Mouse (Mus musculus) thymus, postnatal 36 days (tissue): ENCODE measurements around the gene Klhl30.

Experiments used
- DNase-seq, 2 experiments: peaks; one replicate each; pipeline ENCODE4 v3.0.0; 2022; ENCODE audit warnings: mixed read lengths in 2 of 2

Klhl30 gene

DNA sequence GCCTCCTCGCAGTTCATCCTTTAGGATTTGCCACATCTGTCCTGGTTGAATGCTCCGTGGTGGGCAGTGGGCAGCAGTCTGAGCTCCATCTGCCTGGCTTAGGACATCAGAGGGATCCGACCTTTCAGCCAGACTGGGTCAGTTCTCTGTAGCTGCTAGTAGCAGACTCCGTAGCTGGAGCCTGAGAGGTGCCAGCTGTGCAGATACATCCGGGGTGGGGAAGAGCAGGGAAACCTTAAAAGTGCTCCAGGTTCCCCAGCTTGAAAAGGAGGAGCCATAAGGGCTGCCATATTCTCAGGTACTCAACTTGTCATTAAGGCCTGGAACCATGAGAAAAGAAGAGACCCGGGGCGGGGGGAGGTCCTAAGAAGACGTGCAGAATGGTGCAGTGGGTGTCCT is 15.0 kb downstream of the Klhl30 start:
- no peak for DNase-seq

GRCm38 (mm10) chr1:91366215-91367108 is 15.6 kb downstream of the Klhl30 start, which contains the start of gene Erfe:
Gene Erfe, plus strand, starts transcription at chr1:91366430.
- peak; percentile 79 to 80 for DNase-seq

DNA sequence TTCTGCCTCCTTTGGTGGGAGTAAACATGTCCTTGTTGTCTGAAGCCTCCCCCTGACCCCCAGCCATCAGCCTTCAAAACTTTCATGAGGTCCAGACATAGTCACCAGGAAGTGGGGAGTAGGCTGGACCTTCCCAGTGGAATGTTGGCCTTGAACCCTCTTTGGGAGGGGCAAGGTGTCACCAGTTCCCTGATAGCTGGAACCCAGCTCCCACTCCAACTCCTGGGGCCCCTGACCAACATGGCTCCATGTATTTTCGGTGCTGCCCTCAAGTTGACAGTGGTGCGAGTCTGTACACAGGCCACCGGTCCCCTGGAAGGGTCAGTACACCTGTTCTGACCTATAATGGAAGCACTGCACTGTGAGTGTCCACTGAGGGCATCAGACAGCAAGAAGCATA is 16.5 kb downstream of the Klhl30 start:
- no peak for DNase-seq

- DNase-seq = no peak
Observed at GRCm38 (mm10) chr1:91369408-91369807, 18.6 kb downstream of the Klhl30 start.

DNA sequence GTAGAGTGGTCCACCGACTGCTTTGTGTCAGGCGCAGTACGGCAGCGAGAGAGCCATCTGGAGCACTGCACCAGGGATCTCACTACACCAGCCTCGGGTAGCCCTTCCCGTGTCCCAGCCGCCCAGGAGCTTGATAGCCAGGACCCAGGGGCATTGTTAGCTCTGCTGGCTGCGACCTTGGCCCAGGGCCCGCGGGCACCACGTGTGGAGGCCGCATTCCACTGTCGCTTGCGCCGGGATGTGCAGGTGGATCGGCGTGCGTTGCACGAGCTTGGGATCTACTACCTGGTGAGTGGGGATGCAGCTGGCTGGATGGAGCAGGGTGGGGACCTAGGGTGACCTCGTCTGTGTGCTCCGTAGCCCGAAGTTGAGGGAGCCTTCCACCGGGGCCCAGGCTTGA is 19.2 kb downstream of the Klhl30 start:
- DNase-seq = no peak

- DNase-seq = no peak
Observed at GRCm38 (mm10) chr1:91373414-91373835, 22.6 kb downstream of the Klhl30 start.

- DNase-seq = peak; percentile 57 to 69
Observed at GRCm38 (mm10) chr1:91380453-91381090, 29.8 kb downstream of the Klhl30 start.

- no peak for DNase-seq
Observed at GRCm38 (mm10) chr1:91381091-91381471, 30.3 kb downstream of the Klhl30 start.

- no peak for DNase-seq
Observed at GRCm38 (mm10) chr1:91390369-91390768, 39.6 kb downstream of the Klhl30 start.

GRCm38 (mm10) chr1:91397927-91398259 is 47.1 kb downstream of the Klhl30 start:
- no peak for DNase-seq

DNA sequence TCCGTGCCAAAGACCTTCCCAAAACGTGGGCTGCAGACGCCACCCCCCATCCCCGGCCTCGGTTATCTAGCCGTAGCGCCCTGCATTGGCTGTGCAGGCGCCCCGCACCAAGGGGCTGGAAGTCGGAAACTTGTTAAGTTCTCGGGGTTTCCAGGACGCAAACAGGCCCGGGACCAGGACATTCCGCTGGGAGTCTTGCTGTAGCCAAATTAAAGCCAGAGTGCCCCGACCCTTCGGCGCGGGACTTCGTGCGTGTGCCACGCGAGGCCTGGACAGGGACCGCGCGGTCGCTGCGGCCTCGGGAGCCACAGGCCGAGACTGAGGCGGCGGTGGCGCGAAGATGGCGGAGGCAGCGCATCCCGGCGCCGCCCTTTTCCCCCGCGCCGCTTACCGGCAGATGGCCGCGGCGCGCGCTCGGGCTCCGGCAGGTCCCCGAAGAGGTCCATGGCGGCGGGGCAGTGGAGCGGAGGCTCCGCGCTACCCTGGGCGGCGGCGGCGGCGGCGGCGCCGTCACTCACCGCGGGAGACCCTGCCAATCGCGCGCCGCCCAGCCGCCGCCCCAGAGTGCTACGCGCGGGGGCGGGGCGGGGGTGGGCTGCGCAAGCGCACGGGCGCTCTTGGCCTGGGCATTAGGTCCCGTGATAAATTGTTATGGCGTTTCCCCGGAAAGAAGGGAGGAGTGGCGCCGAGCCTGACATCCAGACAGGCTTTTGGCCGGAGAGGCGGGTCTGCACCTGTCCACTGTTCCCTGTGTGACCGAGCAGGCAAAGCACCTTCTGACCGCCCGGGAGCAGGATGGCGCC is 47.6 kb downstream of the Klhl30 start, which contains the start of gene Ilkap:
Ilkap (minus strand) TSS at position 556 of the 803 bp plus-strand sequence.
- peak; percentile 73 to 83 for DNase-seq

DNA sequence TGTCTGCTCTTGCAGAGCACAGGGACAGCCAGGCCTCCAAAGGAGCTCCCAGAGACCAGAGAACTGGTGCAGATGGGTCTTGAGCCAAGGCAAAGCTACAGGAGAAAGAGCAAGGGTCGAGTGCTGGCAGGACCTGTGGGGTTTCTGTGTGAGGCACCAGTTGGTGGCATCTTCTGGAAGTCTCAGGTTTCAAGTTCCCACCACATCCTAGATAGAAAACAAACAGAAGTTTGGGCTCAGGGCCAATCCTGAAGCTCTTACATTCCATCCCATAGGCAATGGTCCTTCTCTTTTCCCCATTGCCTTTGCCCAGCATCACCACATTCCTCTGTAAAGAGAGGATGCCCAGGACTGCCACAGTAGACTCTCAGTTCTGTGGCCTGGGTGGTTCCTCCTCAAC is 54.2 kb downstream of the Klhl30 start:
- no peak for DNase-seq

GRCm38 (mm10) chr1:91405406-91406169 is 54.8 kb downstream of the Klhl30 start:
- DNase-seq = no peak

DNA sequence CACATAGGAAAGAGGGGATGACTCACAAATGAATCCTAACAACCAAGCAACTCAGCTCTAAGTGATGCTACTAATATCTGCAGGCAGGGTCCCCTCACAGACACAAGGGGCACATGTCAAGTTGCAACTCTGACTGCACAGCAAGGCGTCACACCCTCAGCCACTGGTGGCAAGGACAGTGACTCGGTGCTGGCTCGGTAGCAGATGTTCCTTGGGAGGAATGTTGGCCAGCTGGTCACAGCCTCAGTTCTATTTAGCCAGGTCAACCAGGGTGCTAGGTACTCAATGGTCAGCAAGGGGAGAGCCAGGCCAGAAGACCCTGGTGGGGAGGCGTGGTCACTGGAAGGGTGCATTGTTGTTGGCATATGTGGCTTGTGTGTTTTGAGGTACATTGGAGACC is 57.0 kb downstream of the Klhl30 start:
- DNase-seq = no peak

DNA sequence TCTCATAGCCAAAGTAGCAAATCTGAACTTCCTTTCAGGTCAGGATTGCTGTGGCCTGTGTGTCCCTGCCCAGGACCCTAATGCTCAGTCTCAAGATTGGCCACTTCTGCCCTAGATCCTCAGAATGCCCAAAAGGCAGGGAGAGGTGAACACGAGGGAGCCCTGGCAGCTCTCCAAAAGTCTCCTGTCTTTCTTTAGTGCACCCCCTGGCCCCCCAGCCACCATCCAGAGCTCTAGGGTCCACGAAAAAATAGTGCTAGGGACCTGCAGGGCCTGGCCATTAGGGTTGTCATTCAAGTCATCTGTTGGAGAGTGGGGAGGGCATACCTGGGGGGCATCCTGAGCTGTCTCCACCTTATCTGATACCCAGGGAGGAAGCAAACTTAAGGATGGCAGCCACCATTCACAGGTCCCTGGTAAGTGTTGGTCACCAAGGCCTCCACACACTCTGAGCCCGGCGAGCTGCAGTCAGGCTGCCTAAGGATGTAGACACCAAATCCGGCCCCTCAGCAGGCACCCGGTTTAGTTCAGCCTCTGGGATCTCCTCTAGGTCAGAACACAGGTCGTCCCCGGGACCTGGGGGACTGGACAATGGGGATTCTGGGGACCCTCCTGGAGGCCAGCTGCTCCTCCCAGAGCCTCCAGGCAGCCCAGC is 60.9 kb downstream of the Klhl30 start:
- no peak for DNase-seq
